Mouse (Mus musculus) intestine, postnatal 0 days (tissue): ENCODE measurements around the gene 2300003K06Rik. TPM values are rescaled to one million over a fixed set of nuclear protein-coding genes. Genes with fewer than 3 reads are reported as not detected.
"Not testable (repeated sequence)": the region's sequence is repeated elsewhere in the genome, so short reads cannot be mapped to it uniquely, and the experiment has no call there.

Experiments
- ATAC-seq: fragments of 200-750 bp; cut with Nextera tagmentation; 2 replicates; pipeline ENCODE4 v1.8.0; 2017; ENCODE audit warnings: mild to moderate bottlenecking, moderate TSS enrichment, moderate library complexity
- H3K27ac ChIP-seq: fragments of 300-500 bp; sonication (generic); 2 replicates; pipeline ENCODE4 v1.5.1; 2014; ENCODE audit warnings: mild to moderate bottlenecking, low read depth, low read length, moderate library complexity
- H3K27me3 ChIP-seq: fragments of 300-500 bp; sonication (generic); replicated peaks from 2 replicates; pipeline ENCODE4 v1.6.1; 2014; ENCODE audit warnings: low read length, mixed read lengths; ENCODE audit not compliant: control insufficient read depth, insufficient read depth
- H3K36me3 ChIP-seq: fragments of 300-500 bp; sonication (generic); 2 replicates; pipeline ENCODE4 v1.6.1; 2014; ENCODE audit warnings: mild to moderate bottlenecking, moderate library complexity; ENCODE audit not compliant: control insufficient read depth, insufficient read depth
- H3K4me1 ChIP-seq: fragments of 300-500 bp; sonication (generic); replicated peaks from 2 replicates; pipeline ENCODE4 v1.6.1; 2014; ENCODE audit warnings: antibody characterized with exemption, low read length, mixed read lengths; ENCODE audit not compliant: control insufficient read depth, insufficient read depth
- H3K4me2 ChIP-seq: fragments of 300-500 bp; sonication (generic); replicated peaks from 2 replicates; pipeline ENCODE4 v1.6.1; 2014; ENCODE audit warnings: low read depth, mild to moderate bottlenecking, moderate library complexity
- H3K4me3 ChIP-seq: fragments of 300-500 bp; sonication (generic); 2 replicates; pipeline ENCODE4 v1.5.1; 2014; ENCODE audit warnings: low read depth, low read length
- H3K9ac ChIP-seq: fragments of 300-500 bp; sonication (generic); 2 replicates; pipeline ENCODE4 v1.6.1; 2014; ENCODE audit warnings: mild to moderate bottlenecking, low read depth, low read length
- H3K9me3 ChIP-seq: fragments of 300-500 bp; sonication (generic); 2 replicates; pipeline ENCODE4 v1.6.1; 2016; ENCODE audit warnings: mixed run types; ENCODE audit not compliant: control insufficient read depth
- CTCF ChIP-seq: sonication (generic); IDR thresholded peaks from 2 replicates; pipeline ENCODE4 v1.5.1; 2016; ENCODE audit warnings: low read depth, mild to moderate bottlenecking, control low read depth, antibody characterized with exemption, moderate library complexity
- WGBS: fragments of 180-500 bp; shearing (Covaris S2); extraction: QIAGEN DNeasy Blood & Tissue Kit; methylation state at CpG from one replicate; pipeline ENCODE4 v1.1.7; 2014; 5-methylcytosine and 5-hydroxymethylcytosine counted together
- polyA plus RNA-seq: library from polyadenylated mRNA; unstranded; fragments of >200 nt; fragmentation: Nextera tagmentation; extraction: Ambion mirVana; gene quantifications from 2 replicates; pipeline ENCODE4 v1.2.1, GENCODE M21; 2015

2300003K06Rik gene
- polyA plus RNA-seq, 1 experiment from 2014 or later: not detected

DNA sequence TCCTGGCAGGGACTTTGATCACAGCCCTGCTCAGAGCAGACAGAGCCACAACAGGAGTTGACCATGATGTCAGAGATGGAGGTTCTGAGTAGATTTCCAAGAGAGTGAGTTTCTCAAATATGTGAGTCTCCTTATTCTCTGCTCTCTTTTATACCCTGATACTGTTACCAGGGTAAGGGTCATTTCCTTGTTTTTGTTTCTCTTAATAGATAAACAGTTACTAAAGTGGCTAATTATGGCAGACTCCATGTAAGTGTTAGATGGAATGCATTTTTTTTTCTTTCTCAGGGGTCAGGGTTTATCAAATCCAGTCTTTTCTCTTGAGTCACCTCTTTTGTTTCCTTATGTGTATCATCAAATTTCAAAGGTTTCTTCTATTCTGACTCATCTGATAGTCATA lies 13.6 kb upstream of the 2300003K06Rik start, which contains the start of gene Krtap4-16:
Gene Krtap4-16, minus strand, starts transcription at position 101 of the 400 bp plus-strand sequence.
- Histone ChIP-seq H3K27me3 (no peaks in the 10 kb centered on the region), H3K9me3 (no peaks in the 10 kb centered on the region), H3K36me3 (no peaks in the 10 kb centered on the region), H3K9ac (no peak within 1 kb of the TSS), H3K27ac (no peak within 1 kb of the TSS), H3K4me1 (no peaks in the 10 kb centered on the region), H3K4me3 (no peak within 1 kb of the TSS), H3K4me2 (no peak within 1 kb of the TSS)
- TF ChIP-seq CTCF: no peak
- ATAC-seq: no peak

DNA sequence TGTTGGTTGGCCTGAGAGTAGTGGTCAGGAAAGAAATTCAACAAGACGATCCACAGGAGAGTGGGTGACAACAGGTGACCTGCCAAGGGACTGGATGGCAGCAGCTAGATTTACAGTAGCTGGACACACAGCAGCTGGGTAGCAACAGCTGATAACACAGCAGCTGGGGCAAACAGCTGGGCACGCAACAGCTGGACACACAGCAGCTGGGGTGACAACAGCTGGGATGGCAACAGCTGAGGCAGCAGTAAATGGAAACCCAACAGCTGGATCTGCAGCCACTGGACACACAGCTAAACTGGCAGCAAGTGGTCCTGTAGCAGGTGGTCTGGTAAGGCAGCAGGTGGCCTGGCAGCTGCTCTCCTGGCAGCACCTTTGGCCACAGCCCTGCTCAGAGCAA lies 8.9 kb upstream of the 2300003K06Rik start:
- TF ChIP-seq CTCF: no peak
- WGBS: 88% methylated on average over 2 of the region's 2 CpGs

DNA sequence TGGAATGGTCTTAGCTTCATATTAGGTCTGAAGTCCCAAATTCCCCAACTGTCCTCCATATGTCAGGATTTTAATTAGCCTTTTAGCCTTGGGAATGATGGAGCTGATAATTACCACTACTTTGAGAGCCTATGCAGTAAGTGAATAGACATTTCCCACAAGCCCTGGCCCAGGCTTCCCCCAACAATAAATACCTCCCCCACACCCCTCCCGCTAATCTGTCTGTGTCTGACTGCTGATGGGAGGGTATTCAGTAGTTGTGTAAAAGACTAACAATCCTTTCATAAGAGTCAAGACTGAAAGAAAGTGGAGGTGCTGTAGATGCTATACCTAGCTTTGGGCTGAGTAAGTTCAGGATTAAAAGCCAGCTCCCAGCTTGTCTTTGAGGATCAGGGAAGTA lies 4.3 kb upstream of the 2300003K06Rik start:
- Histone ChIP-seq H3K36me3 (no peaks in the 10 kb centered on the region), H3K27me3 (no peaks in the 10 kb centered on the region), H3K4me1 (no peaks in the 10 kb centered on the region), H3K9ac (no peak overlapping the region), H3K9me3 (no peaks in the 10 kb centered on the region), H3K27ac (no peak overlapping the region), H3K4me2 (no peak overlapping the region), H3K4me3 (no peak overlapping the region)
- ATAC-seq: no peak
- TF ChIP-seq CTCF: no peak
- WGBS: 73% methylated on average over 1 of the region's 1 CpGs

More for the DNA sequence above, 8.9 kb upstream of the 2300003K06Rik start:
- H3K4me2 ChIP-seq: no peak overlapping the region
- no peaks in the 10 kb centered on the region for H3K27me3 ChIP-seq
- H3K27ac ChIP-seq: no peak overlapping the region
- H3K36me3 ChIP-seq: no peaks in the 10 kb centered on the region
- no peak for ATAC-seq
- H3K9ac ChIP-seq: no peak overlapping the region
- H3K4me3 ChIP-seq: no peak overlapping the region
- no peaks in the 10 kb centered on the region for H3K9me3 ChIP-seq
- no peaks in the 10 kb centered on the region for H3K4me1 ChIP-seq

DNA sequence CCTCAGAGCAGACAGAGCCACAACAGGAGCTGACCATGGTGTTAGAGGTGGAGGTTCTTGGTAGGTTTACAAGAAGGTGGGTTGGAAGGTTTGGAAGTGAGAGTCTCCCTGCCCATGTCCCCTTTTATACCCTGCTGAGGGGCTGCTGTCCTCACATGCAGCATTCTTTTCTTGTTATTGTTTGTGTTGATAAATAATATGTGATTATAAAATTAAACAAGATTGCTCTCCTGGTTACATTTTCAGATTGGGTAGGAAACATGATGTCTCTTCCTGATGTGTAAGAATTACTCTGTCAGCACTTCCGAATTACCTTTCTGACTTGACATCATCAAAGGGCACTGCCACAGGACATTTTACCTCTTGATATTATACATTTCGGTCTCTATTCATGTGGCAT lies 22.3 kb downstream of the 2300003K06Rik start, which contains the start of gene Gm11564:
Gene Gm11564, minus strand, starts transcription at position 101 of the 400 bp plus-strand sequence.
- not testable (repeated sequence) for H3K27ac ChIP-seq, H3K9me3 ChIP-seq, H3K36me3 ChIP-seq, H3K4me1 ChIP-seq, H3K27me3 ChIP-seq, ATAC-seq, H3K4me3 ChIP-seq, H3K4me2 ChIP-seq, H3K9ac ChIP-seq
- 82% methylated on average over 2 of the region's 2 CpGs for WGBS

DNA sequence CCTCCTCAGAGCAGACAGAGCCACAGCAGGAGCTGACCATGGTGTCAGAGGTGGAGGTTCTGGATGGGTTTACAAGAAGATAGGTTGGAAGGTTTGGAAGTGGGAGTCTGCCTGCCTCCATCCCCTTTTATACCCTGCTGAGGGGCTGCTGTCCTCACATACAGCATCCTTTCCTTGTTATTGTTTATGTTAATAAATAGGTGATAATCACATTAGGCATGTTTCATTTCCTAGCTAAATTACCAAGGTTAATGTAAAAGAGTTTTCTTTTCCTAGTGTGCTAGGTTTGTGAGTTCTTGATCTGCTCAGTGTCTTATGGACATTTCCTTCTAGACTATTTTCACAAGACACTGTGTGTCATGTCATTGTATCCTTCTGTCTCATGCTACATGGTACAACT lies 28.1 kb downstream of the 2300003K06Rik start, which contains the start of gene Krtap4-13:
Gene Krtap4-13, minus strand, starts transcription at position 101 of the 400 bp plus-strand sequence.
- not testable (repeated sequence) for H3K9me3 ChIP-seq, H3K4me3 ChIP-seq, H3K4me1 ChIP-seq, H3K4me2 ChIP-seq, H3K27me3 ChIP-seq, ATAC-seq, H3K9ac ChIP-seq, H3K36me3 ChIP-seq, H3K27ac ChIP-seq

DNA sequence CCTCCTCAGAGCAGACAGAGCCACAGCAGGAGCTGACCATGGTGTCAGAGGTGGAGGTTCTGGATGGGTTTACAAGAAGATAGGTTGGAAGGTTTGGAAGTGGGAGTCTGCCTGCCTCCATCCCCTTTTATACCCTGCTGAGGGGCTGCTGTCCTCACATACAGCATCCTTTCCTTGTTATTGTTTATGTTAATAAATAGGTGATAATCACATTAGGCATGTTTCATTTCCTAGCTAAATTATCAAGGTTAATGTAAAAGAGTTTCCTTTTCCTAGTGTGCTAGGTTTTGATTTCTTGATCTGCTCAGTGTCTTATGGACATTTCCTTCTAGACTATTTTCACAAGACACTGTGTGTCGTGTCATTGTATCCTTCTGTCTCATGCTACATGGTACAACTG lies 33.5 kb downstream of the 2300003K06Rik start, which contains the start of gene Gm11554:
Gene Gm11554, minus strand, starts transcription at position 101 of the 400 bp plus-strand sequence.
- not testable (repeated sequence) for H3K4me3 ChIP-seq, ATAC-seq, H3K27me3 ChIP-seq, H3K36me3 ChIP-seq, H3K9ac ChIP-seq, H3K9me3 ChIP-seq, H3K27ac ChIP-seq, H3K4me1 ChIP-seq, H3K4me2 ChIP-seq
- WGBS: no CpG with 5 or more reads among the region's 1 CpGs

DNA sequence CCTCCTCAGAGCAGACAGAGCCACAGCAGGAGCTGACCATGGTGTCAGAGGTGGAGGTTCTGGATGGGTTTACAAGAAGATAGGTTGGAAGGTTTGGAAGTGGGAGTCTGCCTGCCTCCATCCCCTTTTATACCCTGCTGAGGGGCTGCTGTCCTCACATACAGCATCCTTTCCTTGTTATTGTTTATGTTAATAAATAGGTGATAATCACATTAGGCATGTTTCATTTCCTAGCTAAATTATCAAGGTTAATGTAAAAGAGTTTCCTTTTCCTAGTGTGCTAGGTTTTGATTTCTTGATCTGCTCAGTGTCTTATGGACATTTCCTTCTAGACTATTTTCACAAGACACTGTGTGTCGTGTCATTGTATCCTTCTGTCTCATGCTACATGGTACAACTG lies 39.0 kb downstream of the 2300003K06Rik start, which contains the start of gene Gm11569:
Gene Gm11569, minus strand, starts transcription at position 101 of the 400 bp plus-strand sequence.
- H3K9ac ChIP-seq, H3K27ac ChIP-seq, H3K36me3 ChIP-seq, H3K4me2 ChIP-seq, H3K4me1 ChIP-seq, H3K9me3 ChIP-seq, H3K27me3 ChIP-seq, H3K4me3 ChIP-seq, ATAC-seq: not testable (repeated sequence)
- WGBS: no CpG with 5 or more reads among the region's 1 CpGs
